Mouse (Mus musculus) midbrain, embryonic 13.5 days (tissue): Measurements from ENCODE around the gene Ddx20. TPM values are rescaled to one million over a fixed set of nuclear protein-coding genes. Genes with fewer than 3 reads are reported as not detected.

Experiments
- ATAC-seq: fragments of 200-750 bp; cut with Nextera tagmentation; 2 replicates; pipeline ENCODE4 v1.8.0; 2017; ENCODE audit warnings: mild to moderate bottlenecking, moderate TSS enrichment, moderate library complexity
- H3K27ac ChIP-seq: fragments of 300-500 bp; sonication (generic); 2 replicates; pipeline ENCODE4 v1.5.1; 2015; ENCODE audit warnings: inconsistent platforms, mild to moderate bottlenecking, moderate library complexity
- H3K27me3 ChIP-seq: fragments of 300-500 bp; sonication (generic); 2 replicates; pipeline ENCODE4 v1.6.1; 2015; ENCODE audit warnings: mild to moderate bottlenecking, inconsistent platforms
- H3K36me3 ChIP-seq: fragments of 300-500 bp; sonication (generic); 2 replicates; pipeline ENCODE4 v1.6.1; 2015; ENCODE audit warnings: mild to moderate bottlenecking, inconsistent platforms
- H3K4me1 ChIP-seq: fragments of 300-500 bp; sonication (generic); replicated peaks from 2 replicates; pipeline ENCODE4 v1.6.1; 2015; ENCODE audit warnings: inconsistent platforms
- H3K4me2 ChIP-seq: fragments of 300-500 bp; sonication (generic); replicated peaks from 2 replicates; pipeline ENCODE4 v1.6.1; 2015; ENCODE audit warnings: moderate library complexity, mild to moderate bottlenecking, inconsistent platforms
- H3K4me3 ChIP-seq: fragments of 300-500 bp; sonication (generic); replicated peaks from 2 replicates; pipeline ENCODE4 v1.5.1; 2015; ENCODE audit warnings: mild to moderate bottlenecking, inconsistent platforms
- H3K9ac ChIP-seq: fragments of 300-500 bp; sonication (generic); replicated peaks from 2 replicates; pipeline ENCODE4 v1.6.1; 2015; ENCODE audit warnings: mild to moderate bottlenecking, inconsistent platforms
- H3K9me3 ChIP-seq: fragments of 300-500 bp; sonication (generic); 2 replicates; pipeline ENCODE4 v1.6.1; 2016; ENCODE audit warnings: mild to moderate bottlenecking, inconsistent platforms
- WGBS: fragments of 180-500 bp; shearing (Covaris S2); methylation state at CpG from one replicate; pipeline ENCODE4 v1.1.7; 2015; 5-methylcytosine and 5-hydroxymethylcytosine counted together
- polyA plus RNA-seq: library from polyadenylated mRNA; unstranded; fragments of >200 nt; fragmentation: Nextera tagmentation; extraction: Ambion mirVana; gene quantifications from 2 replicates; pipeline ENCODE4 v1.2.1, GENCODE M21; 2015

Gene Ddx20
- polyA plus RNA-seq, 1 experiment from 2014 or later = 32.0 TPM

- no peak overlapping the region for H3K4me2 ChIP-seq
- H3K4me1 ChIP-seq = no peaks in the 10 kb centered on the region
- H3K36me3 ChIP-seq = no peaks in the 10 kb centered on the region
- H3K9me3 ChIP-seq = no peaks in the 10 kb centered on the region
- H3K27ac ChIP-seq = no peak overlapping the region
- WGBS = 75% methylated on average over 2 of the region's 2 CpGs
- H3K9ac ChIP-seq = no peak overlapping the region
- no peak overlapping the region for H3K4me3 ChIP-seq
- no peaks in the 10 kb centered on the region for H3K27me3 ChIP-seq
- no peak for ATAC-seq
Measured at GRCm38 (mm10) chr3:105660530-105660929, 26.8 kb downstream of the Ddx20 start.

- no peak overlapping the region for H3K4me3 ChIP-seq
- no peak for ATAC-seq
- WGBS = 94% methylated on average over 11 of the region's 11 CpGs
Measured at GRCm38 (mm10) chr3:105655031-105655585, 32.3 kb downstream of the Ddx20 start.

GRCm38 (mm10) chr3:105653544-105654380 lies 33.6 kb downstream of the Ddx20 start:
- no peak overlapping the region for H3K4me2 ChIP-seq
- H3K9ac ChIP-seq = no peak overlapping the region
- H3K4me1 ChIP-seq = no peaks in the 10 kb centered on the region
- WGBS = 92% methylated on average over 13 of the region's 13 CpGs
- ATAC-seq = no peak
- H3K9me3 ChIP-seq = no peaks in the 10 kb centered on the region
- H3K36me3 ChIP-seq = no peaks in the 10 kb centered on the region
- H3K27ac ChIP-seq = no peak overlapping the region
- H3K27me3 ChIP-seq = 0 out of 2 replicates have a peak, but pooled peaks cover 3% of the 10 kb centered on the region
- no peak overlapping the region for H3K4me3 ChIP-seq

More at GRCm38 (mm10) chr3:105655031-105655585, 32.3 kb downstream of the Ddx20 start:
- Histone ChIP-seq H3K27ac (no peak overlapping the region), H3K4me2 (no peak overlapping the region), H3K9ac (no peak overlapping the region), H3K36me3 (no peaks in the 10 kb centered on the region), H3K4me1 (no peaks in the 10 kb centered on the region), H3K9me3 (no peaks in the 10 kb centered on the region), H3K27me3 (0 out of 2 replicates have a peak, but pooled peaks cover 1% of the 10 kb centered on the region)

DNA sequence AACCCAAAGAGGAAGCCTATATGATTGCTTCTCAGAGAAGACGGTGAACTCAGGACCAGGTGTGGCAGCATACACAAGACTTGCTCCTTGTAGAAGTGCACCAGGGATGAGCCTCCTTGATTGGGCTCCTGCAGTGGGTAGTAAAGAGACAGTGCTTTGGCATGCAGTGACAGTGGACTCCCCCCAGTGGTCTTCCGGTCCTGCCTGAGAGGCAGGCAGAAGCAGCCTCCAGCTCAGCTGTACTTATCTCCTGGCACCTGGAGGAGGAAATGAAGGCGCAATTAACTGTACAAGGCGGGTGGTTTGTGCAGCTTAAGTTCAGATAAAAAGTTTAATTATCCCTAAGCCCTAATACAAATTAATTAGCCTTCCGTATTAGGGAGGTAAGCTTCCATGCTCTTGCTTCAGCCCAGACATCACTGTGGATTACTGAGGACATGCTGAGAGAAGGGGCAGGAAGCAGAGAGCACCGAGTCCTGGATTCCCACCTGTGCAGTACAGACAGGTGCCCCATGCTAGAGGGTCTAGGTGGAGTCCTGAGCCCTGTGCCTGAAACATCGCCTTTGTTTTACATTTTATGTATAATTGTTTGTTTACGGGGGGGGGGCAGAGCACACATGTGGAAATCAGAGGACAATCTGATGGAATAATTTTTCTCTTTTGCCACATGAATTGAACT lies 38.3 kb downstream of the Ddx20 start:
- Histone ChIP-seq H3K9ac (no peak overlapping the region), H3K36me3 (no peaks in the 10 kb centered on the region), H3K4me1 (no peaks in the 10 kb centered on the region), H3K27me3 (0 out of 2 replicates have a peak, but pooled peaks cover 3% of the 10 kb centered on the region), H3K4me3 (no peak overlapping the region), H3K9me3 (no peaks in the 10 kb centered on the region), H3K4me2 (no peak overlapping the region), H3K27ac (no peak overlapping the region)
- WGBS = 62% methylated on average over 8 of the region's 8 CpGs
- ATAC-seq = peak; percentile 67

DNA sequence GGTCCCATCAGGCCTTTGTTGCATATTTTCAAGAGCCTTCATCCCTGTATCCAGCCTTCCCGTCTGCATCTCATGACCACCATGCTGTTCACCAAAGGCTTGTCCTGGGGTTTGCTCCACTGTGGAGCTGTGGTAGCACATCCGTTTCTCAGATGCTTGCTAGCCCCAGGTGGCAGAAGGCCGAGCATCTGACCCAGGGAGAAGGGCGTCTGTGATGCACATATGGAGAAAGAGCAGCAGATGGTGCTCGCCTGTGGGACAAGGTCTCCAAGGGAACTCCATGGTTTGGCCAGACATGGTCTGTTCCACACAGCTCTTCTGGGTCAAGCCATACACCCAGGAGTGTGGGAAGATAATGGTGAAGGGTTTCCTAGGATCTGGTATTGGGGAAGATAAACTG lies 43.8 kb downstream of the Ddx20 start:
- H3K4me1 ChIP-seq = 0 out of 2 replicates have a peak, but pooled peaks cover 4% of the 10 kb centered on the region
- no peaks in the 10 kb centered on the region for H3K27me3 ChIP-seq
- H3K4me2 ChIP-seq = no peak overlapping the region
- no peak overlapping the region for H3K9ac ChIP-seq
- no peaks in the 10 kb centered on the region for H3K9me3 ChIP-seq
- no peak overlapping the region for H3K27ac ChIP-seq
- WGBS = 78% methylated on average over 5 of the region's 5 CpGs
- no peaks in the 10 kb centered on the region for H3K36me3 ChIP-seq
- ATAC-seq = no peak
- H3K4me3 ChIP-seq = no peak overlapping the region

GRCm38 (mm10) chr3:105642186-105642585 lies 45.2 kb downstream of the Ddx20 start:
- peak; percentile 62; the same call in 1 of the 2 replicates for ATAC-seq
- no peaks in the 10 kb centered on the region for H3K36me3 ChIP-seq
- no peaks in the 10 kb centered on the region for H3K9me3 ChIP-seq
- 0 out of 2 replicates have a peak, but pooled peaks cover 4% of the 10 kb centered on the region for H3K4me1 ChIP-seq
- no peak overlapping the region for H3K4me3 ChIP-seq
- no peak overlapping the region for H3K27ac ChIP-seq
- WGBS = 72% methylated on average over 1 of the region's 1 CpGs
- no peaks in the 10 kb centered on the region for H3K27me3 ChIP-seq
- H3K9ac ChIP-seq = no peak overlapping the region
- H3K4me2 ChIP-seq = no peak overlapping the region

DNA sequence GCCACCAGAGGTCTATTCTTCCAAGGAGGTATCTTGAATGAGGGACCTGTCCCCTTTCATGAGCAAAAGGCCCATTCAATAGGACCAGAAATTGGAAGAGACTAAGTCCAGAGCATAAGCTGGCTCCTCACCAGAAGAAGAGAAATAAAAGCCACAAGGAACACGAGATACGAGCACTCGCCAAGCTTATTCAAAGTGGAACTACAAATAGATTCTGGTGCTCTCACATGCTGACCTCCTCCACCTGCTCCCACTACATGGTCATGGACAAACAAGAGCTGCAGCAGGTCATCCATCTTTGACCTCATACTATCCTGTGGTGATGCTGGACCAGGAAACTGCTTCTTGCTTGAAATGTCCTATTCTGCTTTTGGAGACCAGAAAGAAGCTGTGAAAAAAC lies 54.4 kb downstream of the Ddx20 start:
- Histone ChIP-seq H3K4me1 (peaks cover 15% of the 10 kb centered on the region), H3K4me3 (no peak overlapping the region), H3K27me3 (no peaks in the 10 kb centered on the region), H3K9me3 (no peaks in the 10 kb centered on the region), H3K36me3 (no peaks in the 10 kb centered on the region), H3K27ac (0 out of 2 replicates have a peak overlapping the region, but pooled peaks have one; percentile 44), H3K4me2 (no peak overlapping the region), H3K9ac (no peak overlapping the region)
- ATAC-seq = no peak
- WGBS = 85% methylated on average over 3 of the region's 3 CpGs

DNA sequence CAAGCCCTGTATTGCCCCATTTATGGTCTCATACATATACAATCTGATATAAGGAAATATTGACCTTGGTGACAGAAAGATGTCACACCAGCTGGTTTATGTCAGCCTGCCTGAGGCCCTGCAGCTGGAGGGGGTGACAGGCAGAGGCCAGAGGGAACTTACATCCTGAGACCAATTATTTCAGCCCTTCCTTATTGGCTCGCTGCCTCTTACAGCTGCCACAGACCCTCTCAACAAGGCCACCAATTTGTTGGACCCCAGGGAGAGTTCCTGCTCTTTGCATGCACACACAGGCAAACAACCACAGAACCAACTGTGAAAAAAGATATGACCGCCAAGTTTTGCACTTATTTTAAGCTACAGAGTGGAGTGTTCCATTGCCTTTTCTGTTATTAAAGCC lies 55.1 kb downstream of the Ddx20 start:
- H3K9ac ChIP-seq = no peak overlapping the region
- H3K9me3 ChIP-seq = no peaks in the 10 kb centered on the region
- no peaks in the 10 kb centered on the region for H3K36me3 ChIP-seq
- H3K27ac ChIP-seq = peak overlapping the region; percentile 44; the same call in 1 of the 2 replicates
- no peak overlapping the region for H3K4me3 ChIP-seq
- ATAC-seq = peak; percentile 24; the same call in 1 of the 2 replicates
- 68% methylated on average over 2 of the region's 2 CpGs for WGBS
- H3K4me1 ChIP-seq = peaks cover 15% of the 10 kb centered on the region
- H3K27me3 ChIP-seq = no peaks in the 10 kb centered on the region
- H3K4me2 ChIP-seq = no peak overlapping the region

Other genes with a start within 250 kb of the Ddx20 start
- gene Kcnd3, start 235.2 kb downstream of the Ddx20 start, polyA plus RNA-seq = 8.1 and 10.2 TPM in 2 replicates
- gene Inka2, start 17.0 kb upstream of the Ddx20 start, polyA plus RNA-seq = 1.9 and 2.4 TPM in 2 replicates
- gene Rap1a, start 113.8 kb upstream of the Ddx20 start, polyA plus RNA-seq = 74.3 and 76.1 TPM in 2 replicates
- gene Adora3, start 183.3 kb upstream of the Ddx20 start, polyA plus RNA-seq = 0.24 TPM in 1 of 2 replicates, not detected in the other
- gene Tmigd3, start 183.3 kb upstream of the Ddx20 start, polyA plus RNA-seq = not detected in 2 replicates
- gene I830077J02Rik, start 245.1 kb upstream of the Ddx20 start, polyA plus RNA-seq = 0.39 and 0.41 TPM in 2 replicates